Mouse (Mus musculus) kidney, adult 11 months (tissue): ENCODE data around the gene Olfr8.
"Not testable (repeated sequence)": the region's sequence is repeated elsewhere in the genome, so short reads cannot be mapped to it uniquely, and the experiment has no call there.

Source experiments
- DNase-seq: peaks from one replicate; pipeline ENCODE4 v3.0.0; 2022

The Olfr8 gene

DNA sequence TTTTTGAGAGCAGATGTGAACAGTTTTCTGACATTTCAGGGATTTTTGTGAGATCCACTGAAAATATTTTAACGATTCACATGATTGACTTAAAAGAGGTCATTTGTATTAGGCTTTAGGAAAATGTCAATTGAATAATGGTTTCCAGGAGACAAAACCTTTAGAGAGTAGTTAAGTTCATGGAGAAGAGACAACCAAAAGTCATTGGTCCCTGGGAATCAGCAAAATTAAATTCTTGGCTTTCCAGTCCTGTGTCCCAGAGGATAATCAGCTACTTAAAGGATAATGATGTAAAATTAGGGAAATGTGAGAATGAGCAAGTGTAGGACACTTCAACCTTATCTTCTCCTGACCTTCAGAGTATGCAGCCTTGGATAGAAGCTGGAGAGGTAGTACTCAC lies at the start of gene Olfr8:
TSS of gene Olfr8 (plus strand) at position 301 of the 400 bp plus-strand sequence.
- DNase-seq = not testable (repeated sequence)

DNA sequence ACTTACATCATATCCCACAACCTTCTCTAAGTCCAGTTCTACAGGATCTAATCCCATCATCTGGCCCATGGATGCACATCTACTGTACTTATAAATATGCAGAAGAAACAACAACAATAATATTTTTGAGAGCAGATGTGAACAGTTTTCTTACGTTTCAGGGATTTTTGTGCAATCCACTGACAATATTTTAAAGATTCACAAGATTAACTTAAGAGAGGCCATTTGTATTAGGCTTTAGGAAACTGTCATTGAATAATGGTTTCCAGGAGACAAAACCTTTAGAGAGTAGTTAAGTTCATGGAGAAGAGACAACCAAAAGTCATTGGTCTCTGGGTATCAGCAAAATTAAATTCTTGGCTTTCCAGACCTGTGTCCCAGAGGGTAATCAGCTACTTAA lies 37.6 kb upstream of the Olfr8 start, which contains the start of gene Olfr1354:
TSS of gene Olfr1354 (plus strand) at position 301 of the 400 bp plus-strand sequence.
- not testable (repeated sequence) for DNase-seq

DNA sequence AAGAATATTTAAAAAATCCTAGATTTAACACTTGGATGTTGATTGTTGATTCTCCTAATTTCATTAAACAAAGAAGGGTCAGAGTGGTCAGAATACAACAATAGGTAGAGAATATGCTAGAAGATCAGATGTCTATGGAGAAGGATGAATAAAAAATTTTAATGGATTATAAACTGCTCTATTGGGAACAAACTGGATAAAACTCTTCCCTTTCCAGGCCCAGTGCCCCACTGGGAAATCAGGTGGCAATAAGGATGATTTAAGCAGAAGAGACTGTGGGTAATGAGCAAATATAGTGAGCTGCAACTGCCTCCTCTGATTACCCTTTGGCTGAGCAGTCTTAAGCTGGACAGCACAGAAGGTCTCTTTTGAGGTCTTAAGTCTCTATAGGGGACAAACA lies 12.6 kb downstream of the Olfr8 start, which contains the start of gene Olfr1353:
TSS of gene Olfr1353 (plus strand) at position 301 of the 400 bp plus-strand sequence.
- DNase-seq = not testable (repeated sequence)

DNA sequence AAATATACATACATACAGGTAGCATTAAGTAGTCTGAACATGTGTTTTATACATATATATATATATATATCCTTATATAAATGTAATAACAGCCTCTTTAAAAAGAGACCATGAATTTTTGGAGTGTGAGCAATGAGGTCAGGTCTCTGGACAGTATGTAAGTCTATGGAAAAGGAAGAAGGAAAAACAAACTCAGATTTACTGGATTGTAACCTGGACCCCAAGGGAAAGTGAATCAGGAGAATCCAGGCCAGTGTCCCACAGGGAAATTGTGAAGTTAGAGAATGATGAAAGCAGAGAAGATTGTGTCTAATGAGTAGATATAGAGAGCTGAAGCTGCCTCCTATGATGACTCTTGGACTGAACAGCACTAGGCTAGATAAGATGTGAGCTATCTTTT lies 30.3 kb downstream of the Olfr8 start, which contains the start of gene Olfr1352:
TSS of gene Olfr1352 (plus strand) at position 301 of the 400 bp plus-strand sequence.
- DNase-seq = no peak
